Mouse (Mus musculus) neutrophil, adult 83 days (primary cell): ENCODE measurements around the gene Enam. TPM values are rescaled to one million over a fixed set of nuclear protein-coding genes. Genes with fewer than 3 reads are reported as not detected.

Source experiments
- total RNA-seq, 2 experiments: library from RNA; stranded (reverse); gene quantifications; one replicate each; pipeline ENCODE4 v1.2.4; 2023

Gene Enam
- not detected for total RNA-seq

DNA sequence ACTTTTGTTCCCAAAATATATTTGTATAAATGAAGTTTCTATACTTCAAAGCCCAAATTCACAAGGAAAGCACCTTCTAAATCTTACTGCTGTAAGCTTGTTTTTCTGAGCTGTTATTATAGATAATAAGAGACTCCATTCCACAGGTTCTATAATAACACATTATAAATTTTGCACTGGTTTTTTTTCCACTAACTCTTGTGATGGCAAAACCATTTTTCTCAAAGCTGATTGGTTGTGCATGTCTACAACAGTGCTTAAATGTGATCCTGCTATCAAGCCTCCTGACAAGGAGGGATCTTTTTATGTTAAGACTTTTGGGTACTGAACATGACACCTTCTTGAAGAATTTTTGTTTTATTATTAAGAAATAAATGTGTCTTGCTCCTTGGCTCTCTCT lies at the start of gene Enam:
Gene Enam (plus strand): TSS at position 301 of the 400 bp plus-strand sequence.

GRCm38 (mm10) chr5:88455691-88456090 lies 32.1 kb upstream of the Enam start, which contains the start of gene Ambn:
Gene Ambn, plus strand, starts transcription at chr5:88455991.

DNA sequence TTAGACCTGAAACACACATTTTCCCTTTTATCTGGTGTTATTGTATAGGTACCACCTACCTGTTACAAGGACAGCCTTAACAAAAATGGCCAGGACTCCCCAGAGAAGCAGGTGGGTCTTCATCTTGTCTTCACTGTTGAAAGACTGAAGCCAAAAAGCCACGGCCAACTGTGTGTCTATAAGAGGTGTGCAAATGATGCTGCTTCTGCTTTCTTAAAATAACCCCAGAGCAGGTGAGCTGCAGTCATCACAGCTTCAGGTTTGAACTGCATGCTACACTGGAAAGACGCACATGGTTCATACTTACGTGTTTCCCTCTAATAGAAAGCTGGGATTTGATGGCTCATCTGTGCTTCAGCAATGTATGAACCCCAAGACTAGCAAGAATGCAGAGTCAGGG lies 39.9 kb downstream of the Enam start, which contains the start of gene Jchain:
Gene Jchain (minus strand): TSS at position 235 of the 400 bp plus-strand sequence.

DNA sequence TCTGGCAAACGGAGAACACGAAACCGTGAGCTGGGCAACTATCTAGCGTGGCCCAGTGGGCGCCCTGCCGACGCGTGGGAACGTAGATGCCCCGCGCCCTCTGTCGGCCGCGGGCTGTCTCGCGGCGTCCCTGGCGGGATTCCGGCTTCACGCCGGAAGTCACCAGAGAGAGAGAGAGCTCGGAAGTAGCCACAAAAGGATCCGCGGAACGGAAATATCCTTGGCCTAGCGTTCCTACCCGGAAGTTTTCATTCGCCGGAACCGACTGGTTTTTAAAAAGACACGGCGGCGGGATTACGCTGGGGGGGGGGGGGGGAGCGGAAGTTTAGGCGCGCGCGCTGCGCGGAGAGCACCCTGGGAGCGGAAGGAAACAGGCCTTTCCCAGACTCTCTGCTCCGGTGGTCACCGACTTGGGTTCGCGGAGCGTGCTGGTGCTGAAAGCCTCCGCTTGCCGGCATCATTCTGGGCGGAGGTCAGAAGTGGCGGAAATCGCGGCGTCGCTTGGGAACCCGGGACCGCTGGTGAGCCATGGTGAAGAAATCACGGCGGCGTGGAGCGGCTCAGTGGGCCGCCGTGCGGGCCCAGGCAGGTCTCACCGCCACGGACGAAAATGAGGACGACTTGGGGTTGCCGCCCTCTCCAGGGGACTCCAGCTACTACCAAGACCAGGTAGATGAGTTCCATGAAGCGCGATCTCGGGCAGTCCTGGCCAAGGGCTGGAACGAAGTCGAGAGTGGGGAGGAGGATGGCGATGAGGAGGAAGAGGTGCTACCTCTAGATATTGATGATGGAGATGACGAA lies 66.5 kb downstream of the Enam start, which contains the start of gene Utp3:
Gene Utp3 (plus strand): TSS at position 377 of the 801 bp plus-strand sequence.

Other genes starting within 250 kb of the Enam start
- gene Gm7714, start 219.1 kb upstream of the Enam start, total RNA-seq = not detected
- not detected for gene Prol1, start 170.7 kb upstream of the Enam start, total RNA-seq
- not detected for gene Amtn, start 111.9 kb upstream of the Enam start, total RNA-seq
- not detected for gene Ambn, start 32.0 kb upstream of the Enam start, total RNA-seq
- gene Jchain, start 39.9 kb downstream of the Enam start, total RNA-seq = 10 to 100 TPM; 20.4 to 56.6 TPM
- gene Utp3, start 66.5 kb downstream of the Enam start, total RNA-seq = 10 to 100 TPM; 25.8 to 27.8 TPM
- gene Rufy3, start 77.1 kb downstream of the Enam start, total RNA-seq = 1 to 10 TPM; 7.3 to 8.2 TPM
- 10 to 100 TPM; 29.3 to 31.9 TPM for gene Grsf1, start 188.2 kb downstream of the Enam start, total RNA-seq
- 10 to 100 TPM; 15.9 to 21.1 TPM for gene Mob1b, start 232.9 kb downstream of the Enam start, total RNA-seq